ENCODE assay signal across 20 mouse cellular contexts in genomic region chr12:17702944-17703335, GRCm38 (mm10). TPM values are rescaled to one million over a fixed set of nuclear protein-coding genes. Genes with fewer than 3 reads are reported as not detected.
DNase-seq lines count a peak whose midpoint lies in the region; ATAC-seq and TF ChIP-seq lines count a peak whose summit lies in the region.
"Had no signal": no experiment of that assay in that cellular context is flagged by ENCODE, and none has a peak within 500 bp of the region (broad histone marks: within the 10 kb centered on the region; RNA-seq: fewer than 3 reads in every experiment).

No protein-coding gene starts in this region.

- H3K27me3 ChIP-seq in heart, adult 2 months (ENCODE audit: control insufficient read depth, insufficient read depth, low read length) = no peaks in the 10 kb centered on the region
- H3K27me3 ChIP-seq in lung, postnatal 0 days (replicated peaks; ENCODE audit: insufficient read depth, low read length) = no peaks in the 10 kb centered on the region
- H3K27me3 ChIP-seq in liver, embryonic 16.5 days (ENCODE audit: control insufficient read depth, insufficient read depth, low read depth, low read length) = no peaks in the 10 kb centered on the region
- H3K27me3 ChIP-seq: embryonic facial prominence, embryonic 15.5 days; heart, embryonic 15.5 days; hindbrain, embryonic 12.5 days; midbrain, embryonic 12.5 days; neural tube, embryonic 12.5 days had no signal

- peak in 1 of 2 experiments; percentile 46 for DNase-seq in heart, adult 2 months
- DNase-seq in heart, postnatal 4 days = no peak
- no peak for DNase-seq in lung, postnatal 0 days (ENCODE audit: low spot score)
- DNase-seq in lung, postnatal 10 days = no peak
- peak; percentile 33 for DNase-seq in R1 (ENCODE audit: low read depth, low spot score)
- no peak for DNase-seq in cerebellum, adult 18-20 months
- DNase-seq: adrenal gland, adult 8-10 months; B cell, adult 2 months; forebrain, postnatal 0 days; layer of hippocampus, postnatal 36 days; lung, embryonic 14.5 days; right cerebral cortex, adult 18-20 months had no signal

- H3K4me2 ChIP-seq in lung, postnatal 0 days (replicated peaks; ENCODE audit: low read depth, low read length) = no peak overlapping the region
- H3K4me2 ChIP-seq in liver, embryonic 16.5 days (ENCODE audit: low read depth, low read length) = no peak overlapping the region
- H3K4me2 ChIP-seq: embryonic facial prominence, embryonic 15.5 days; heart, embryonic 15.5 days; hindbrain, embryonic 12.5 days; lung, embryonic 14.5 days; midbrain, embryonic 12.5 days; neural tube, embryonic 12.5 days had no signal

- no peak for TF ChIP-seq CTCF in heart, adult 2 months (IDR thresholded peaks at IDR 0.05)
- TF ChIP-seq CTCF in lung, postnatal 0 days (IDR thresholded peaks at IDR 0.05) = no peak

- peak; percentile 39; the same call in 1 of the 2 replicates for ATAC-seq in lung, postnatal 0 days
- ATAC-seq in liver, embryonic 16.5 days (ENCODE audit: low read depth) = no peak
- ATAC-seq: forebrain, postnatal 0 days had no signal

- intact Hi-C loops in heart, adult 2 months (cut with DNase I) = loop anchor here (2.0 to 5.0 kb wide), 2 partner anchors 44 to 64 kb away; no protein-coding TSS in a partner anchor

- H3K79me2 ChIP-seq in heart, adult 2 months (replicated peaks; ENCODE audit: control insufficient read depth, insufficient read depth, low read length) = peaks cover 2% of the 10 kb centered on the region; the same call in 1 of the 2 replicates

- peaks cover 27% of the 10 kb centered on the region for H3K4me1 ChIP-seq in heart, adult 2 months (ENCODE audit: control insufficient read depth, insufficient read depth, low read length)
- H3K4me1 ChIP-seq in lung, postnatal 0 days (ENCODE audit: insufficient read depth, low read depth, low read length) = peaks cover 28% of the 10 kb centered on the region; the same call in 1 of the 2 replicates
- H3K4me1 ChIP-seq in liver, embryonic 16.5 days (ENCODE audit: control insufficient read depth, low read depth, low read length) = peaks cover 11% of the 10 kb centered on the region

- no peaks in the 10 kb centered on the region for H3K36me3 ChIP-seq in heart, adult 2 months (ENCODE audit: control insufficient read depth, insufficient read depth, low read length)
- H3K36me3 ChIP-seq in lung, postnatal 0 days (ENCODE audit: insufficient read depth, low read length) = no peaks in the 10 kb centered on the region
- H3K36me3 ChIP-seq in liver, embryonic 16.5 days (ENCODE audit: control insufficient read depth, insufficient read depth) = no peaks in the 10 kb centered on the region
- H3K36me3 ChIP-seq: embryonic facial prominence, embryonic 15.5 days; heart, embryonic 15.5 days; hindbrain, embryonic 12.5 days; midbrain, embryonic 12.5 days; neural tube, embryonic 12.5 days had no signal

- no peaks in the 10 kb centered on the region for H3K9me3 ChIP-seq in lung, postnatal 0 days (ENCODE audit: low read length)
- H3K9me3 ChIP-seq in liver, embryonic 16.5 days (replicated peaks; ENCODE audit: control insufficient read depth, low read length) = no peaks in the 10 kb centered on the region
- H3K9me3 ChIP-seq: embryonic facial prominence, embryonic 15.5 days; heart, embryonic 15.5 days; hindbrain, embryonic 12.5 days; midbrain, embryonic 12.5 days; neural tube, embryonic 12.5 days had no signal

- H3K27ac ChIP-seq in heart, adult 2 months = peak overlapping the region; percentile 75
- 0 out of 2 replicates have a peak overlapping the region, but pooled peaks have one; percentile 47 for H3K27ac ChIP-seq in lung, postnatal 0 days (ENCODE audit: low read length)
- H3K27ac ChIP-seq in liver, embryonic 16.5 days (ENCODE audit: low read length) = peak overlapping the region; percentile 23; the same call in 1 of the 2 replicates
- H3K27ac ChIP-seq: embryonic facial prominence, embryonic 15.5 days; heart, embryonic 15.5 days; hindbrain, embryonic 12.5 days; layer of hippocampus, adult 2 months; macrophage; midbrain, embryonic 12.5 days; neural tube, embryonic 12.5 days had no signal

- TF ChIP-seq EP300 in heart, adult 2 months (IDR thresholded peaks at IDR 0.05; ENCODE audit: insufficient read depth, low read depth, low read length) = no peak
- TF ChIP-seq EP300 in lung, postnatal 0 days (IDR thresholded peaks at IDR 0.05) = 0 out of 2 replicates have a peak, but pooled peaks have one; percentile 10

- no peak for TF ChIP-seq POLR2A in heart, adult 2 months (IDR thresholded peaks at IDR 0.05; ENCODE audit: insufficient read depth, low read depth, low read length)

- no peak overlapping the region for H3K9ac ChIP-seq in heart, adult 2 months (ENCODE audit: low read depth, low read length)
- no peak overlapping the region for H3K9ac ChIP-seq in lung, postnatal 0 days (replicated peaks; ENCODE audit: low read depth)
- H3K9ac ChIP-seq in liver, embryonic 16.5 days (ENCODE audit: low read depth, low read length) = no peak overlapping the region
- H3K9ac ChIP-seq: embryonic facial prominence, embryonic 15.5 days; forebrain, postnatal 0 days; heart, embryonic 15.5 days; hindbrain, embryonic 12.5 days; lung, embryonic 14.5 days; midbrain, embryonic 12.5 days; neural tube, embryonic 12.5 days had no signal

- no peak overlapping the region for H3K4me3 ChIP-seq in heart, adult 2 months
- no peak overlapping the region for H3K4me3 ChIP-seq in lung, postnatal 0 days (ENCODE audit: low read depth, low read length)
- no peak overlapping the region for H3K4me3 ChIP-seq in liver, embryonic 16.5 days (ENCODE audit: low read depth, low read length)
- H3K4me3 ChIP-seq: embryonic facial prominence, embryonic 15.5 days; heart, embryonic 15.5 days; hindbrain, embryonic 12.5 days; layer of hippocampus, adult 2 months; midbrain, embryonic 12.5 days; neural tube, embryonic 12.5 days had no signal

- WGBS in heart, adult 2 months = 36% methylated on average over 6 of the region's 6 CpGs
- 50% methylated on average over 6 of the region's 6 CpGs for WGBS in lung, postnatal 0 days
- WGBS in liver, embryonic 16.5 days (ENCODE audit: insufficient replicate concordance) = 35% methylated on average over 6 of the region's 6 CpGs

RNA-seq across cellular contexts. Expression of gene Hpcal1, which starts 12.3 kb away (rescaled TPM):
- total RNA-seq in heart, adult 2 months (2021) = 10 to 100 TPM; 16.3 to 21.5 TPM
- 37.9 and 41.9 TPM in 2 replicates for polyA plus RNA-seq in heart, adult 2 months (2012; rRNA removed)
- 10 to 100 TPM; 17.9 to 19.8 TPM for total RNA-seq in heart, postnatal 4 days (2021)
- polyA plus RNA-seq in lung, postnatal 0 days (2015; fragmentation: Nextera tagmentation; extraction: Ambion mirVana) = 127 and 145 TPM in 2 replicates
- polyA plus RNA-seq in liver, embryonic 16.5 days (2015; fragmentation: Nextera tagmentation; extraction: Ambion mirVana) = 22.2 and 23.6 TPM in 2 replicates

Comparison
In these comparisons a context has a peak if more than half of its experiments do, and no peak if none do; other contexts are left out.
1. H3K27ac ChIP-seq: peak in every context shown above with its lines; median percentile 75 in heart, adult 2 months; 47 in lung, postnatal 0 days; 23 in liver, embryonic 16.5 days.